Mouse (Mus musculus): Measurements from ENCODE around the gene Agrn. TPM values are rescaled to one million over a fixed set of nuclear protein-coding genes. Genes with fewer than 3 reads are reported as not detected.

The Agrn gene
- polyA plus RNA-seq, 1 experiment from 2014 or later, result 5.2 TPM

GRCm38 (mm10) chr4:156234021-156234501, 36.8 kb upstream of the Agrn start:
- no peak for ATAC-seq
- H3K9ac ChIP-seq (replicated peaks), result peak overlapping the region; percentile 58
- no peak for DNase-seq
- peaks cover 28% of the 10 kb centered on the region for H3K36me3 ChIP-seq (replicated peaks; ENCODE audit: insufficient read depth, low read length)
- H3K4me3 ChIP-seq (ENCODE audit: low read depth, low read length), result peak overlapping the region; percentile 92
- peaks cover 12% of the 10 kb centered on the region for H3K4me1 ChIP-seq (ENCODE audit: insufficient read depth)
- H3K4me2 ChIP-seq (ENCODE audit: low read depth, low read length), result peak overlapping the region; percentile 99
- H3K27me3 ChIP-seq (ENCODE audit: insufficient read depth, low read length), result no peaks in the 10 kb centered on the region
- H3K9me3 ChIP-seq (ENCODE audit: low read length), result no peaks in the 10 kb centered on the region
- 18% methylated on average over 17 of the region's 17 CpGs for WGBS (ENCODE audit: insufficient replicate concordance)
- TF ChIP-seq EP300 (IDR thresholded peaks at IDR 0.05; ENCODE audit: low read depth), result no peak
- TF ChIP-seq CTCF (IDR thresholded peaks at IDR 0.05; ENCODE audit: low read depth), result no peak
- no peak overlapping the region for H3K27ac ChIP-seq (ENCODE audit: low read depth)

GRCm38 (mm10) chr4:156228393-156229024, 31.2 kb upstream of the Agrn start:
- H3K9ac ChIP-seq (replicated peaks), result no peak overlapping the region
- no peaks in the 10 kb centered on the region for H3K9me3 ChIP-seq (ENCODE audit: low read length)
- 34% methylated on average over 12 of the region's 12 CpGs for WGBS (ENCODE audit: insufficient replicate concordance)
- DNase-seq, result no peak
- no peak overlapping the region for H3K27ac ChIP-seq (ENCODE audit: low read depth)
- H3K27me3 ChIP-seq (ENCODE audit: insufficient read depth, low read length), result no peaks in the 10 kb centered on the region
- no peak for TF ChIP-seq CTCF (IDR thresholded peaks at IDR 0.05; ENCODE audit: low read depth)
- TF ChIP-seq EP300 (IDR thresholded peaks at IDR 0.05; ENCODE audit: low read depth), result no peak
- ATAC-seq, result peak; percentile 36; the same call in 1 of the 2 replicates
- H3K4me1 ChIP-seq (ENCODE audit: insufficient read depth), result peaks cover 5% of the 10 kb centered on the region
- no peak overlapping the region for H3K4me3 ChIP-seq (ENCODE audit: low read depth, low read length)
- H3K36me3 ChIP-seq (replicated peaks; ENCODE audit: insufficient read depth, low read length), result peaks cover 24% of the 10 kb centered on the region
- peak overlapping the region; percentile 27; the same call in 1 of the 2 replicates for H3K4me2 ChIP-seq (ENCODE audit: low read depth, low read length)

GRCm38 (mm10) chr4:156227752-156228392, 30.6 kb upstream of the Agrn start:
- Histone ChIP-seq H3K4me1 (ENCODE audit: insufficient read depth) (peaks cover 5% of the 10 kb centered on the region), H3K36me3 (replicated peaks; ENCODE audit: insufficient read depth, low read length) (peaks cover 24% of the 10 kb centered on the region), H3K9ac (replicated peaks) (no peak overlapping the region), H3K4me2 (ENCODE audit: low read depth, low read length) (peak overlapping the region; percentile 27; the same call in 1 of the 2 replicates), H3K27ac (ENCODE audit: low read depth) (no peak overlapping the region), H3K27me3 (ENCODE audit: insufficient read depth, low read length) (no peaks in the 10 kb centered on the region), H3K4me3 (ENCODE audit: low read depth, low read length) (no peak overlapping the region), H3K9me3 (ENCODE audit: low read length) (no peaks in the 10 kb centered on the region)
- DNase-seq, result no peak
- 0 out of 2 replicates have a peak, but pooled peaks have one; percentile 16 for ATAC-seq
- WGBS (ENCODE audit: insufficient replicate concordance), result 58% methylated on average over 18 of the region's 18 CpGs
- no peak for TF ChIP-seq CTCF (IDR thresholded peaks at IDR 0.05; ENCODE audit: low read depth)
- TF ChIP-seq EP300 (IDR thresholded peaks at IDR 0.05; ENCODE audit: low read depth), result no peak

GRCm38 (mm10) chr4:156224276-156224675, 27.0 kb upstream of the Agrn start:
- 87% methylated on average over 2 of the region's 2 CpGs for WGBS (ENCODE audit: insufficient replicate concordance)
- H3K9me3 ChIP-seq (ENCODE audit: low read length), result no peaks in the 10 kb centered on the region

GRCm38 (mm10) chr4:156219936-156220335, 22.6 kb upstream of the Agrn start:
- TF ChIP-seq CTCF (IDR thresholded peaks at IDR 0.05; ENCODE audit: low read depth) (no peak), EP300 (IDR thresholded peaks at IDR 0.05; ENCODE audit: low read depth) (no peak)
- Histone ChIP-seq H3K4me3 (ENCODE audit: low read depth, low read length) (no peak overlapping the region), H3K36me3 (replicated peaks; ENCODE audit: insufficient read depth, low read length) (no peaks in the 10 kb centered on the region), H3K9ac (replicated peaks) (no peak overlapping the region), H3K27ac (ENCODE audit: low read depth) (no peak overlapping the region), H3K9me3 (ENCODE audit: low read length) (no peaks in the 10 kb centered on the region), H3K4me1 (ENCODE audit: insufficient read depth) (no peaks in the 10 kb centered on the region), H3K4me2 (ENCODE audit: low read depth, low read length) (no peak overlapping the region), H3K27me3 (ENCODE audit: insufficient read depth, low read length) (no peaks in the 10 kb centered on the region)
- 79% methylated on average over 11 of the region's 11 CpGs for WGBS (ENCODE audit: insufficient replicate concordance)
- DNase-seq (no peak), ATAC-seq (no peak)

More at GRCm38 (mm10) chr4:156224276-156224675, 27.0 kb upstream of the Agrn start:
- H3K4me1 ChIP-seq (ENCODE audit: insufficient read depth), result peaks cover 5% of the 10 kb centered on the region
- no peak for DNase-seq
- no peak for ATAC-seq
- H3K27me3 ChIP-seq (ENCODE audit: insufficient read depth, low read length), result no peaks in the 10 kb centered on the region
- no peak overlapping the region for H3K27ac ChIP-seq (ENCODE audit: low read depth)
- H3K4me3 ChIP-seq (ENCODE audit: low read depth, low read length), result no peak overlapping the region
- no peak overlapping the region for H3K9ac ChIP-seq (replicated peaks)
- TF ChIP-seq EP300 (IDR thresholded peaks at IDR 0.05; ENCODE audit: low read depth) (no peak), CTCF (IDR thresholded peaks at IDR 0.05; ENCODE audit: low read depth) (no peak)
- peaks cover 3% of the 10 kb centered on the region for H3K36me3 ChIP-seq (replicated peaks; ENCODE audit: insufficient read depth, low read length)
- no peak overlapping the region for H3K4me2 ChIP-seq (ENCODE audit: low read depth, low read length)

GRCm38 (mm10) chr4:156217838-156218237, 20.6 kb upstream of the Agrn start:
- no peaks in the 10 kb centered on the region for H3K4me1 ChIP-seq (ENCODE audit: insufficient read depth)
- H3K27me3 ChIP-seq (ENCODE audit: insufficient read depth, low read length), result no peaks in the 10 kb centered on the region
- no peaks in the 10 kb centered on the region for H3K36me3 ChIP-seq (replicated peaks; ENCODE audit: insufficient read depth, low read length)
- H3K4me2 ChIP-seq (ENCODE audit: low read depth, low read length), result no peak overlapping the region
- 79% methylated on average over 16 of the region's 16 CpGs for WGBS (ENCODE audit: insufficient replicate concordance)
- TF ChIP-seq EP300 (IDR thresholded peaks at IDR 0.05; ENCODE audit: low read depth) (no peak), CTCF (IDR thresholded peaks at IDR 0.05; ENCODE audit: low read depth) (no peak)
- no peaks in the 10 kb centered on the region for H3K9me3 ChIP-seq (ENCODE audit: low read length)
- H3K9ac ChIP-seq (replicated peaks), result no peak overlapping the region
- DNase-seq (no peak), ATAC-seq (no peak)
- no peak overlapping the region for H3K4me3 ChIP-seq (ENCODE audit: low read depth, low read length)
- no peak overlapping the region for H3K27ac ChIP-seq (ENCODE audit: low read depth)
